Mouse (Mus musculus): ENCODE results near the gene Crat. TPM values are rescaled to one million over a fixed set of nuclear protein-coding genes. Genes with fewer than 3 reads are reported as not detected.

Gene Crat
- polyA plus RNA-seq, 1 experiment from 2014 or later = 21.5 TPM

GRCm38 (mm10) chr2:30395757-30396156, 19.9 kb downstream of the Crat start:
- Histone ChIP-seq H3K4me3 (ENCODE audit: low read depth, low read length) (no peak overlapping the region), H3K36me3 (ENCODE audit: control insufficient read depth, insufficient read depth, low read length) (0 out of 2 replicates have a peak, but pooled peaks cover 4% of the 10 kb centered on the region), H3K9ac (ENCODE audit: low read depth, low read length) (no peak overlapping the region), H3K4me1 (replicated peaks; ENCODE audit: control insufficient read depth, insufficient read depth, low read length) (peaks cover 13% of the 10 kb centered on the region), H3K27me3 (ENCODE audit: control insufficient read depth, insufficient read depth, low read length) (no peaks in the 10 kb centered on the region), H3K27ac (ENCODE audit: low read depth, low read length) (no peak overlapping the region), H3K9me3 (ENCODE audit: control insufficient read depth, low read length) (no peaks in the 10 kb centered on the region), H3K4me2 (replicated peaks; ENCODE audit: low read depth, low read length) (no peak overlapping the region)
- DNase-seq (ENCODE audit: low spot score) (no peak), ATAC-seq (ENCODE audit: low FRiP score) (no peak)
- 87% methylated on average over 7 of the region's 7 CpGs for WGBS

- H3K9me3 ChIP-seq (ENCODE audit: control insufficient read depth, low read length) = no peaks in the 10 kb centered on the region
- DNase-seq (ENCODE audit: low spot score) = no peak
- no peak for ATAC-seq (ENCODE audit: low FRiP score)
- peak overlapping the region; percentile 70 for H3K4me3 ChIP-seq (ENCODE audit: low read depth, low read length)
- H3K36me3 ChIP-seq (ENCODE audit: control insufficient read depth, insufficient read depth, low read length) = 0 out of 2 replicates have a peak, but pooled peaks cover 4% of the 10 kb centered on the region
- H3K27ac ChIP-seq (ENCODE audit: low read depth, low read length) = peak overlapping the region; percentile 81; the same call in 1 of the 2 replicates
- no peaks in the 10 kb centered on the region; the same call in none of the 2 replicates for H3K4me1 ChIP-seq (replicated peaks; ENCODE audit: control insufficient read depth, insufficient read depth, low read length)
- peak overlapping the region; percentile 64 for H3K9ac ChIP-seq (ENCODE audit: low read depth, low read length)
- peak overlapping the region; percentile 97 for H3K4me2 ChIP-seq (replicated peaks; ENCODE audit: low read depth, low read length)
- no peaks in the 10 kb centered on the region for H3K27me3 ChIP-seq (ENCODE audit: control insufficient read depth, insufficient read depth, low read length)
- WGBS = 86% methylated on average over 1 of the region's 1 CpGs
Measured at GRCm38 (mm10) chr2:30393370-30393656, 22.3 kb downstream of the Crat start.

GRCm38 (mm10) chr2:30392577-30393369, 22.8 kb downstream of the Crat start:
- peak overlapping the region; percentile 64 for H3K9ac ChIP-seq (ENCODE audit: low read depth, low read length)
- H3K4me3 ChIP-seq (ENCODE audit: low read depth, low read length) = peak overlapping the region; percentile 70
- H3K4me1 ChIP-seq (replicated peaks; ENCODE audit: control insufficient read depth, insufficient read depth, low read length) = no peaks in the 10 kb centered on the region; the same call in 1 of the 2 replicates
- peak overlapping the region; percentile 81 for H3K27ac ChIP-seq (ENCODE audit: low read depth, low read length)
- DNase-seq (ENCODE audit: low spot score) (peak; percentile 94), ATAC-seq (ENCODE audit: low FRiP score) (peak; percentile 87)
- no peaks in the 10 kb centered on the region for H3K9me3 ChIP-seq (ENCODE audit: control insufficient read depth, low read length)
- H3K36me3 ChIP-seq (ENCODE audit: control insufficient read depth, insufficient read depth, low read length) = 0 out of 2 replicates have a peak, but pooled peaks cover 4% of the 10 kb centered on the region
- under 1% methylated on average over 39 of the region's 54 CpGs for WGBS
- no peaks in the 10 kb centered on the region for H3K27me3 ChIP-seq (ENCODE audit: control insufficient read depth, insufficient read depth, low read length)
- H3K4me2 ChIP-seq (replicated peaks; ENCODE audit: low read depth, low read length) = peak overlapping the region; percentile 97

GRCm38 (mm10) chr2:30392114-30392576, 23.5 kb downstream of the Crat start, which contains the start of gene Dolpp1:
Dolpp1 (plus strand) TSS chr2:30392254.
- Histone ChIP-seq H3K4me3 (ENCODE audit: low read depth, low read length) (peak within 1 kb of the TSS; percentile 70), H3K9me3 (ENCODE audit: control insufficient read depth, low read length) (no peaks in the 10 kb centered on the region), H3K27ac (ENCODE audit: low read depth, low read length) (peak within 1 kb of the TSS; percentile 81), H3K27me3 (ENCODE audit: control insufficient read depth, insufficient read depth, low read length) (no peaks in the 10 kb centered on the region), H3K4me1 (replicated peaks; ENCODE audit: control insufficient read depth, insufficient read depth, low read length) (no peaks in the 10 kb centered on the region; the same call in 1 of the 2 replicates), H3K36me3 (ENCODE audit: control insufficient read depth, insufficient read depth, low read length) (0 out of 2 replicates have a peak, but pooled peaks cover 3% of the 10 kb centered on the region), H3K4me2 (replicated peaks; ENCODE audit: low read depth, low read length) (peak within 1 kb of the TSS; percentile 97), H3K9ac (ENCODE audit: low read depth, low read length) (peak within 1 kb of the TSS; percentile 64)
- DNase-seq (ENCODE audit: low spot score) = peak; percentile 94
- WGBS = under 1% methylated on average over 40 of the region's 40 CpGs
- peak; percentile 98 for ATAC-seq (ENCODE audit: low FRiP score)

- WGBS = 93% methylated on average over 2 of the region's 2 CpGs
- no peak for ATAC-seq (ENCODE audit: low FRiP score)
- DNase-seq (ENCODE audit: low spot score) = no peak
- H3K4me1 ChIP-seq (replicated peaks; ENCODE audit: control insufficient read depth, insufficient read depth, low read length) = no peaks in the 10 kb centered on the region; the same call in 1 of the 2 replicates
- no peak overlapping the region for H3K27ac ChIP-seq (ENCODE audit: low read depth, low read length)
- H3K36me3 ChIP-seq (ENCODE audit: control insufficient read depth, insufficient read depth, low read length) = 0 out of 2 replicates have a peak, but pooled peaks cover 3% of the 10 kb centered on the region
- no peaks in the 10 kb centered on the region for H3K9me3 ChIP-seq (ENCODE audit: control insufficient read depth, low read length)
- H3K27me3 ChIP-seq (ENCODE audit: control insufficient read depth, insufficient read depth, low read length) = no peaks in the 10 kb centered on the region
- H3K9ac ChIP-seq (ENCODE audit: low read depth, low read length) = no peak overlapping the region
- no peak overlapping the region for H3K4me2 ChIP-seq (replicated peaks; ENCODE audit: low read depth, low read length)
- H3K4me3 ChIP-seq (ENCODE audit: low read depth, low read length) = no peak overlapping the region
Measured at GRCm38 (mm10) chr2:30389000-30389399, 26.6 kb downstream of the Crat start.

- 0 out of 2 replicates have a peak, but pooled peaks cover 6% of the 10 kb centered on the region for H3K36me3 ChIP-seq (ENCODE audit: control insufficient read depth, insufficient read depth, low read length)
- ATAC-seq (ENCODE audit: low FRiP score) = no peak
- 90% methylated on average over 9 of the region's 9 CpGs for WGBS
Measured at GRCm38 (mm10) chr2:30386913-30387312, 28.7 kb downstream of the Crat start.

GRCm38 (mm10) chr2:30385591-30385990, 30.0 kb downstream of the Crat start:
- ATAC-seq (ENCODE audit: low FRiP score) (no peak), DNase-seq (ENCODE audit: low spot score) (no peak)
- Histone ChIP-seq H3K4me1 (replicated peaks; ENCODE audit: control insufficient read depth, insufficient read depth, low read length) (no peaks in the 10 kb centered on the region), H3K9me3 (ENCODE audit: control insufficient read depth, low read length) (no peaks in the 10 kb centered on the region), H3K27me3 (ENCODE audit: control insufficient read depth, insufficient read depth, low read length) (no peaks in the 10 kb centered on the region), H3K4me3 (ENCODE audit: low read depth, low read length) (no peak overlapping the region), H3K27ac (ENCODE audit: low read depth, low read length) (no peak overlapping the region), H3K36me3 (ENCODE audit: control insufficient read depth, insufficient read depth, low read length) (peaks cover 10% of the 10 kb centered on the region; the same call in 1 of the 2 replicates), H3K4me2 (replicated peaks; ENCODE audit: low read depth, low read length) (no peak overlapping the region), H3K9ac (ENCODE audit: low read depth, low read length) (no peak overlapping the region)
- WGBS = 94% methylated on average over 4 of the region's 4 CpGs

More at GRCm38 (mm10) chr2:30386913-30387312, 28.7 kb downstream of the Crat start:
- Histone ChIP-seq H3K27me3 (ENCODE audit: control insufficient read depth, insufficient read depth, low read length) (no peaks in the 10 kb centered on the region), H3K27ac (ENCODE audit: low read depth, low read length) (no peak overlapping the region), H3K4me1 (replicated peaks; ENCODE audit: control insufficient read depth, insufficient read depth, low read length) (no peaks in the 10 kb centered on the region), H3K4me3 (ENCODE audit: low read depth, low read length) (no peak overlapping the region), H3K9me3 (ENCODE audit: control insufficient read depth, low read length) (no peaks in the 10 kb centered on the region), H3K4me2 (replicated peaks; ENCODE audit: low read depth, low read length) (no peak overlapping the region), H3K9ac (ENCODE audit: low read depth, low read length) (no peak overlapping the region)
- no peak for DNase-seq (ENCODE audit: low spot score)

- ATAC-seq (ENCODE audit: low FRiP score) (no peak), DNase-seq (ENCODE audit: low spot score) (no peak)
- Histone ChIP-seq H3K27ac (ENCODE audit: low read depth, low read length) (no peak overlapping the region; the same call in 1 of the 2 replicates), H3K9me3 (ENCODE audit: control insufficient read depth, low read length) (no peaks in the 10 kb centered on the region), H3K36me3 (ENCODE audit: control insufficient read depth, insufficient read depth, low read length) (peaks cover 10% of the 10 kb centered on the region; the same call in 1 of the 2 replicates), H3K4me3 (ENCODE audit: low read depth, low read length) (no peak overlapping the region), H3K4me1 (replicated peaks; ENCODE audit: control insufficient read depth, insufficient read depth, low read length) (no peaks in the 10 kb centered on the region), H3K9ac (ENCODE audit: low read depth, low read length) (no peak overlapping the region), H3K4me2 (replicated peaks; ENCODE audit: low read depth, low read length) (no peak overlapping the region), H3K27me3 (ENCODE audit: control insufficient read depth, insufficient read depth, low read length) (no peaks in the 10 kb centered on the region)
- 79% methylated on average over 5 of the region's 5 CpGs for WGBS
Measured at GRCm38 (mm10) chr2:30384814-30385213, 30.8 kb downstream of the Crat start.

Measured in hindbrain, embryonic 11.5 days (tissue).